Mouse (Mus musculus): ENCODE measurements around the gene Edc3. TPM values are rescaled to one million over a fixed set of nuclear protein-coding genes. Genes with fewer than 3 reads are reported as not detected.
A peak's percentile ranks its signal among the peaks of the same experiment; 100 is the strongest.

Edc3 gene
- polyA plus RNA-seq, 1 experiment from 2014 or later = 34.4 TPM

GRCm38 (mm10) chr9:57744462-57745091, 36.2 kb downstream of the Edc3 start:
- Histone ChIP-seq H3K9ac (no peak overlapping the region), H3K27me3 (no peaks in the 10 kb centered on the region), H3K4me2 (no peak overlapping the region), H3K36me3 (peaks cover 99% of the 10 kb centered on the region), H3K9me3 (replicated peaks) (no peaks in the 10 kb centered on the region), H3K27ac (no peak overlapping the region), H3K4me3 (replicated peaks) (no peak overlapping the region), H3K4me1 (no peaks in the 10 kb centered on the region)
- WGBS = 72% methylated on average over 3 of the region's 3 CpGs
- ATAC-seq (replicated peaks; ENCODE audit: low FRiP score) = no peak

DNA sequence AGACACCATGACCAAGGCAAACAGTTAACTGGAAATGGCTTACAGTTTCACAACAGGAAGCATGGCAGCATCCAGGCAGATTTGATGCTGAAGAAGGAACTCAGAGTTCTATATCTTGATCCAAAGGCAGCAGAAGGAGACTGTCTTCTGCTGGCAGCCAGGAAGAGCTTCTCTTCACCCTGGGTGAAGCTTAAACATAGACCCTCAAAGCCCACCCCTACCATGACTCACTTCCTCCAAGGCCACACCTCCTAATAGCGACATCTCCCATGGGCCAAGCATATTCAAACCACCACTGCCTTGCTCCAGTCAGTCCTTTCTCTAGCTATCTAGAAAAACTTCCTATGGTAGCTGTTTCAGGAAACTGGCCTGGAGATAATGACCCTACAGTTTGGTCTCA, 38.7 kb downstream of the Edc3 start:
- WGBS = 78% methylated on average over 1 of the region's 1 CpGs
- H3K4me3 ChIP-seq (replicated peaks) = no peak overlapping the region
- peaks cover 99% of the 10 kb centered on the region for H3K36me3 ChIP-seq
- H3K9ac ChIP-seq = no peak overlapping the region
- H3K9me3 ChIP-seq (replicated peaks) = no peaks in the 10 kb centered on the region
- no peak overlapping the region for H3K4me2 ChIP-seq
- no peak overlapping the region for H3K27ac ChIP-seq
- H3K4me1 ChIP-seq = no peaks in the 10 kb centered on the region
- ATAC-seq (replicated peaks; ENCODE audit: low FRiP score) = no peak
- H3K27me3 ChIP-seq = no peaks in the 10 kb centered on the region

- Histone ChIP-seq H3K27ac (no peak overlapping the region), H3K4me3 (replicated peaks) (no peak overlapping the region), H3K9me3 (replicated peaks) (no peaks in the 10 kb centered on the region), H3K4me2 (no peak overlapping the region), H3K36me3 (peaks cover 99% of the 10 kb centered on the region), H3K27me3 (no peaks in the 10 kb centered on the region), H3K4me1 (no peaks in the 10 kb centered on the region), H3K9ac (no peak overlapping the region)
- 90% methylated on average over 6 of the region's 6 CpGs for WGBS
- no peak for ATAC-seq (replicated peaks; ENCODE audit: low FRiP score)
Observed at GRCm38 (mm10) chr9:57748137-57748536, 39.8 kb downstream of the Edc3 start.

DNA sequence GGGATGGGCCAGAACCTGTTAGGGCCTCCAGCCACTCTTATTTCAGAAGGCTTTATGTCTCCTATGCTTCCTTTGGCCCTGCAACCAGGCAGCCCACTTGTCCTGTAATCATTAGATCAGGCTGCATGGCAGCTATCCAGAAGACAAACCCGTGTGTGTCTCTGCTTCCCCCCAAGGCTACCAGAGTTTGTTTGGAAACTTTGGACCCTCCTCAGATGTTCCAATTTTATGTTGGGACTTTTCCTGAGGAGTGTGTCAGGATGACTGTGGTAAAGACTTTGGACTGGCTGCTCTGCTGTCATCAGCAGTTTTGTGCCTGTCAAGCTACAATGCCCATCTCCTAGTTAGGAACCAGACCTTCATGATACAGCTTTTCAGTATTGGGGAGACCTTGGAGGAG, 40.5 kb downstream of the Edc3 start:
- H3K27ac ChIP-seq = no peak overlapping the region
- no peaks in the 10 kb centered on the region for H3K27me3 ChIP-seq
- no peaks in the 10 kb centered on the region for H3K9me3 ChIP-seq (replicated peaks)
- no peak for ATAC-seq (replicated peaks; ENCODE audit: low FRiP score)
- peaks cover 99% of the 10 kb centered on the region for H3K36me3 ChIP-seq
- H3K4me3 ChIP-seq (replicated peaks) = no peak overlapping the region
- WGBS = 50% methylated on average over 1 of the region's 1 CpGs
- no peak overlapping the region for H3K4me2 ChIP-seq
- H3K4me1 ChIP-seq = no peaks in the 10 kb centered on the region
- no peak overlapping the region for H3K9ac ChIP-seq

DNA sequence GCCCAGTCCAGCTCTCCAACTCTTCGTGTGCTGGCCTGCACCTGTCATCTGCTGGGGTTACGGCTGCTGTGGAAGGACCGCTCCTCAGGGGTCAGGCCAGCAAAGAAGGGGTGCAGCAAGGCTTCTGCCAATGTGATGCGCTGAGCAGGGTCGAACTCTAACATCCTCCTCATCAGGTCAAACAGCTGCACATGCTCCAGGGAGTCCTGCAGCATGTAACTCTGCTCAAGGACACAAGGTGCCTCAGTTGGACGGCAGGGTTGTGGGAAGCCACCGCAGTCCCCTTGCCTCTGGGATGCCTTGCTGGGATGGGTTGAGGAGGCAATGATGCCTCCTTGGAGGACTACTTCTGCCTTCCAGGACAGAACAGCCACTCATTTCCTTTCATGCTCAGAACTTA, 42.6 kb downstream of the Edc3 start:
- H3K4me3 ChIP-seq (replicated peaks) = no peak overlapping the region
- no peak for ATAC-seq (replicated peaks; ENCODE audit: low FRiP score)
- H3K4me1 ChIP-seq = no peaks in the 10 kb centered on the region
- H3K9ac ChIP-seq = no peak overlapping the region
- WGBS = 88% methylated on average over 7 of the region's 7 CpGs
- no peak overlapping the region for H3K27ac ChIP-seq
- no peaks in the 10 kb centered on the region for H3K27me3 ChIP-seq
- H3K9me3 ChIP-seq (replicated peaks) = no peaks in the 10 kb centered on the region
- peaks cover 100% of the 10 kb centered on the region for H3K36me3 ChIP-seq
- H3K4me2 ChIP-seq = no peak overlapping the region

DNA sequence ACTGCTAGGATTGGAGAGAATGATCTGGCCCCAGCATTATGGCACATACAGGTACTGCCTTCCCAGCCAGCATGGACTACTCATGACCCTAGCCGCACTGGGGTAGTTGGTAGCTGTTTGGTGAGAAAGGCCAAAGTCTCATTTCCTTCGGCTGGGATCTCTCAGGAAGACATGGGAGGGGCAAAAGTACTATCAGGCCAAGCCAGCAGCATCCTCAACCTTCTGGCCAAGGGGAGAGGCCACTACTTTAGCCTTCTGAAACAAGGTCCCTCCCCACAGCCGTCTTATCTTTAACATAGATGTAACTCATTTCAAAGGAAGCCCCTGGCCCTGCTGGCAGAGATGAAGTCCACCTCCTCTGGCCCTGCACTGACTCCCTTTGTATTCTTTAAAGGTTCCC, 49.2 kb downstream of the Edc3 start:
- 71% methylated on average over 3 of the region's 3 CpGs for WGBS
- no peak for ATAC-seq (replicated peaks; ENCODE audit: low FRiP score)

GRCm38 (mm10) chr9:57758528-57758927, 50.2 kb downstream of the Edc3 start:
- H3K9me3 ChIP-seq (replicated peaks) = no peaks in the 10 kb centered on the region
- no peak overlapping the region for H3K27ac ChIP-seq
- H3K4me3 ChIP-seq (replicated peaks) = no peak overlapping the region
- no peaks in the 10 kb centered on the region for H3K27me3 ChIP-seq
- peaks cover 82% of the 10 kb centered on the region for H3K36me3 ChIP-seq
- H3K4me1 ChIP-seq = peaks cover 23% of the 10 kb centered on the region
- ATAC-seq (replicated peaks; ENCODE audit: low FRiP score) = no peak
- H3K4me2 ChIP-seq = no peak overlapping the region
- no peak overlapping the region for H3K9ac ChIP-seq
- 94% methylated on average over 22 of the region's 22 CpGs for WGBS

More for the DNA sequence above, 49.2 kb downstream of the Edc3 start:
- H3K36me3 ChIP-seq = peaks cover 91% of the 10 kb centered on the region
- no peak overlapping the region for H3K27ac ChIP-seq
- H3K27me3 ChIP-seq = no peaks in the 10 kb centered on the region
- no peaks in the 10 kb centered on the region for H3K9me3 ChIP-seq (replicated peaks)
- H3K4me3 ChIP-seq (replicated peaks) = no peak overlapping the region
- H3K4me2 ChIP-seq = no peak overlapping the region
- peaks cover 13% of the 10 kb centered on the region for H3K4me1 ChIP-seq
- H3K9ac ChIP-seq = no peak overlapping the region

GRCm38 (mm10) chr9:57759289-57759688, 50.9 kb downstream of the Edc3 start:
- Histone ChIP-seq H3K9ac (no peak overlapping the region), H3K27ac (no peak overlapping the region), H3K4me1 (peaks cover 29% of the 10 kb centered on the region), H3K4me3 (replicated peaks) (no peak overlapping the region), H3K27me3 (no peaks in the 10 kb centered on the region), H3K36me3 (peaks cover 74% of the 10 kb centered on the region), H3K9me3 (replicated peaks) (no peaks in the 10 kb centered on the region), H3K4me2 (no peak overlapping the region)
- ATAC-seq (replicated peaks; ENCODE audit: low FRiP score) = no peak
- WGBS = 22% methylated on average over 6 of the region's 6 CpGs

- ATAC-seq (replicated peaks; ENCODE audit: low FRiP score) = no peak
- Histone ChIP-seq H3K4me2 (no peak overlapping the region), H3K27ac (no peak overlapping the region), H3K36me3 (peaks cover 61% of the 10 kb centered on the region), H3K4me1 (peaks cover 29% of the 10 kb centered on the region), H3K4me3 (replicated peaks) (no peak overlapping the region), H3K9me3 (replicated peaks) (no peaks in the 10 kb centered on the region), H3K9ac (no peak overlapping the region), H3K27me3 (no peaks in the 10 kb centered on the region)
- WGBS = 94% methylated on average over 24 of the region's 24 CpGs
Observed at GRCm38 (mm10) chr9:57760416-57761146, 52.2 kb downstream of the Edc3 start.

GRCm38 (mm10) chr9:57761563-57762551, 53.5 kb downstream of the Edc3 start:
- Histone ChIP-seq H3K4me3 (replicated peaks) (peak overlapping the region; percentile 92; the same call in 1 of the 2 replicates), H3K27ac (0 out of 2 replicates have a peak overlapping the region, but pooled peaks have one; percentile 1), H3K27me3 (no peaks in the 10 kb centered on the region), H3K4me1 (peaks cover 38% of the 10 kb centered on the region), H3K9me3 (replicated peaks) (no peaks in the 10 kb centered on the region), H3K36me3 (peaks cover 50% of the 10 kb centered on the region), H3K4me2 (0 out of 2 replicates have a peak overlapping the region, but pooled peaks have one; percentile 92), H3K9ac (no peak overlapping the region)
- 77% methylated on average over 13 of the region's 13 CpGs for WGBS
- no peak for ATAC-seq (replicated peaks; ENCODE audit: low FRiP score)

DNA sequence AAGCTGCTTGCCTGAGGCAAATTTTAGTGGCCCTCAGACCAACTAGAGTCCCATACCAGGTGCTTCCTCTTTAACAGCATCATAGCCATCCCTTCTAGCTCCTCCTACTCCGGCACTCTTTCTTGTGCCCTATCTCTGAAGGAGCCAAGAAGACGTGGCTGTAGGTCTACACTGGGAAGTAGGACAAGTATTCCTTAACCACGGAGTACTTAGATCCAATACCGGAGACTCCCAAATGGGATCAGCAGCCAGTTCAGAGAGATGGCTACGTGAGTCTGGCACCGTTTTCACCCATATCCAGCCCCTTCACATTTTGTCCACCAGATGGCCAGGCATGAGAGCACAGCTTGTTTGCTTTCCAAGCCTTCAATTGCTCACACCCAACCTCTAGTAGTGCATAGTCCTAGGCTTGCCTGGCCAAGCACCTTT, 54.2 kb downstream of the Edc3 start:
- ATAC-seq (replicated peaks; ENCODE audit: low FRiP score) = no peak
- WGBS = 50% methylated on average over 6 of the region's 6 CpGs
- no peak overlapping the region for H3K9ac ChIP-seq

More for the DNA sequence above, 54.2 kb downstream of the Edc3 start:
- Histone ChIP-seq H3K9me3 (replicated peaks) (no peaks in the 10 kb centered on the region), H3K36me3 (peaks cover 42% of the 10 kb centered on the region), H3K27me3 (peaks cover 2% of the 10 kb centered on the region; the same call in 1 of the 2 replicates), H3K27ac (0 out of 2 replicates have a peak overlapping the region, but pooled peaks have one; percentile 1), H3K4me3 (replicated peaks) (peak overlapping the region; percentile 92; the same call in 1 of the 2 replicates), H3K4me2 (peak overlapping the region; percentile 92; the same call in 1 of the 2 replicates), H3K4me1 (peaks cover 38% of the 10 kb centered on the region)

Data from kidney, embryonic 15.5 days (tissue).